Mouse (Mus musculus) hindbrain, embryonic 15.5 days (tissue): ENCODE results near the gene Stra6. TPM values are rescaled to one million over a fixed set of nuclear protein-coding genes. Genes with fewer than 3 reads are reported as not detected.

ENCODE experiments used
- ATAC-seq: fragments of 200-750 bp; cut with Nextera tagmentation; 2 replicates; pipeline ENCODE4 v1.8.0; 2017; ENCODE audit warnings: low read depth, moderate number of reproducible peaks, moderate TSS enrichment; ENCODE audit not compliant: low FRiP score
- H3K27ac ChIP-seq: fragments of 300-500 bp; sonication (generic); replicated peaks from 2 replicates; pipeline ENCODE4 v1.5.1; 2015; ENCODE audit warnings: mild to moderate bottlenecking, inconsistent platforms
- H3K27me3 ChIP-seq: fragments of 300-500 bp; sonication (generic); 2 replicates; pipeline ENCODE4 v1.6.1; 2015; ENCODE audit warnings: control low read depth, inconsistent platforms
- H3K36me3 ChIP-seq: fragments of 300-500 bp; sonication (generic); 2 replicates; pipeline ENCODE4 v1.6.1; 2015; ENCODE audit warnings: control low read depth, inconsistent platforms
- H3K4me1 ChIP-seq: fragments of 300-500 bp; sonication (generic); replicated peaks from 2 replicates; pipeline ENCODE4 v1.6.1; 2015; ENCODE audit warnings: control low read depth, inconsistent platforms
- H3K4me2 ChIP-seq: fragments of 300-500 bp; sonication (generic); 2 replicates; pipeline ENCODE4 v1.6.1; 2015; ENCODE audit warnings: moderate library complexity, mild to moderate bottlenecking, inconsistent platforms
- H3K4me3 ChIP-seq: fragments of 300-500 bp; sonication (generic); 2 replicates; pipeline ENCODE4 v1.5.1; 2015; ENCODE audit warnings: mild to moderate bottlenecking, inconsistent platforms
- H3K9ac ChIP-seq: fragments of 300-500 bp; sonication (generic); 2 replicates; pipeline ENCODE4 v1.6.1; 2015; ENCODE audit warnings: inconsistent platforms
- H3K9me3 ChIP-seq: fragments of 300-500 bp; sonication (generic); 2 replicates; pipeline ENCODE4 v1.6.1; 2016; ENCODE audit warnings: control low read depth, inconsistent platforms
- WGBS: fragments of 180-500 bp; shearing (Covaris S2); methylation state at CpG from one replicate; pipeline ENCODE4 v1.1.7; 2015; 5-methylcytosine and 5-hydroxymethylcytosine counted together
- polyA plus RNA-seq: library from polyadenylated mRNA; unstranded; fragments of >200 nt; fragmentation: Nextera tagmentation; extraction: Ambion mirVana; gene quantifications from 2 replicates; pipeline ENCODE4 v1.2.1, GENCODE M21; 2015

The Stra6 gene
- polyA plus RNA-seq, 1 experiment from 2014 or later = 17.5 TPM

DNA sequence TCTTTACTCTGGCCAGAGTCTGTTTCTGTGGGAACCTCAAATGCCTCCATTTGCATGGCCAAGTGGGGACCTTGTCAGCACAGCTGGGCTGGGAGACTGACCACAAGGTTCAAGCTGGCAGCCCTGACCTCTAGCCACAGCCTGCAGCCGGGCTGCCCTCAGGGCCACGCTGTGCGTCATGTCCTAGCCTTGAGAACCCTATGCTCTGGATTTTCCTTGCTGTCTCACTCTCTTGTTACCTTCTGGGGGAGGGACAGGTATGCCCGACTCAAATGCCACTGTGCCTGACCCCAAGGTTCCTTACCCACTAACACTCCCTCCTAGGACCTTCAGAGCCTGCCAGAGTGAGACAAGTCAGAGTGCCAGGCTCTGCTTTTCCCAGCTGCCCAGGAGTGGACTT is 26.6 kb upstream of the Stra6 start:
- no peak overlapping the region for H3K4me2 ChIP-seq
- H3K9ac ChIP-seq = no peak overlapping the region
- no peak for ATAC-seq
- peaks cover 10% of the 10 kb centered on the region for H3K27me3 ChIP-seq
- no peaks in the 10 kb centered on the region for H3K9me3 ChIP-seq
- H3K4me1 ChIP-seq = peaks cover 19% of the 10 kb centered on the region
- no peak overlapping the region for H3K4me3 ChIP-seq
- no peak overlapping the region for H3K27ac ChIP-seq
- WGBS = 78% methylated on average over 4 of the region's 4 CpGs
- H3K36me3 ChIP-seq = no peaks in the 10 kb centered on the region

- H3K4me2 ChIP-seq = no peak overlapping the region
- no peak overlapping the region for H3K27ac ChIP-seq
- no peaks in the 10 kb centered on the region for H3K9me3 ChIP-seq
- no peak overlapping the region for H3K4me3 ChIP-seq
- peak; percentile 80 for ATAC-seq
- WGBS = 21% methylated on average over 19 of the region's 19 CpGs
- no peak overlapping the region for H3K9ac ChIP-seq
- peaks cover 36% of the 10 kb centered on the region for H3K4me1 ChIP-seq
- peaks cover 10% of the 10 kb centered on the region for H3K27me3 ChIP-seq
- no peaks in the 10 kb centered on the region for H3K36me3 ChIP-seq
Observed at GRCm38 (mm10) chr9:58038500-58039168, 25.0 kb upstream of the Stra6 start.

DNA sequence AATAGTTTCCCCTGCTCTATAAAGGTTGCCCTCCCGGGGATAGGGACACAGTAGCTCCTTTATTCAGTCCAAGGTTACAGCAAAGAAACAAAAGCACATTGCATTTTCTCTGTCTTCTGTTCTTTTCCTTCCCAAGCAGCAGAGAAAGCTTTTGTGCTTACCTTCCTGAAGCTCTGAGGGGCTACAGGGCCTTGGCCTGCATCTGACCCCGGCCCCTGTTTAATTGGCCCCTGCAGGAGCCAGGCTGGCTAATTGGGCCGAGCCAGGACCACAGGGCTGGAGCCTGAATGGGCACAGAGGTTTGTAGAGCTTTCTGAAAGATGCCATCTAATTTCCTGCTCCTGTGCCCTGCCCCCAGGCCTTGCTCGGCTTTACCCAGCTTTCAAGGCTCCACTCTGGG is 22.6 kb upstream of the Stra6 start:
- Histone ChIP-seq H3K9ac (no peak overlapping the region), H3K4me1 (peaks cover 60% of the 10 kb centered on the region), H3K4me2 (no peak overlapping the region), H3K27ac (peak overlapping the region; percentile 11; the same call in 1 of the 2 replicates), H3K36me3 (no peaks in the 10 kb centered on the region), H3K9me3 (no peaks in the 10 kb centered on the region), H3K27me3 (peaks cover 10% of the 10 kb centered on the region), H3K4me3 (no peak overlapping the region)
- WGBS = 19% methylated on average over 4 of the region's 4 CpGs
- no peak for ATAC-seq

DNA sequence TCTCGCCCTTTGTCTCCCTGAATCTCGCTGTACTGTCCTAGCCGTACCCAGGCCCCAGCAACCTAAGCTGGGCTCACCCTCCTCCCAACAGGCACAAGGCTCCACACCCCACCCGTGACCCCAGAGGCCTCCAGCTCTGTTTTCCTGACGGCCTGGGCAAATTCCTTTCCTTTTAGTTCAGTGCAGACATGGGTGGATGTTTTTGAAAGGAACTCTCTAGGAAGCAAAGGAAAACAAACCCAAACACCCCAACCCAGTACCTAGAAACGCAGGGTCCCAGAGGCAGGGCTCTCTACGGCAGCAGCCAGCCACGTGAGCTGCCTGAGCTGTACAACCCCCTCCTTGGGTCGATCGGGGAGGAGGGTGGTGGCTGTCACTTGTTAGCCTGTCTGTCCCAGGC is 21.2 kb upstream of the Stra6 start:
- H3K27ac ChIP-seq = 0 out of 2 replicates have a peak overlapping the region, but pooled peaks have one; percentile 10
- ATAC-seq = no peak
- H3K4me1 ChIP-seq = peaks cover 60% of the 10 kb centered on the region

GRCm38 (mm10) chr9:58043496-58044017 is 20.0 kb upstream of the Stra6 start:
- WGBS = 51% methylated on average over 10 of the region's 10 CpGs
- Histone ChIP-seq H3K9ac (no peak overlapping the region), H3K4me1 (peaks cover 69% of the 10 kb centered on the region), H3K4me2 (no peak overlapping the region), H3K4me3 (no peak overlapping the region), H3K27me3 (no peaks in the 10 kb centered on the region), H3K36me3 (no peaks in the 10 kb centered on the region), H3K27ac (no peak overlapping the region), H3K9me3 (no peaks in the 10 kb centered on the region)
- ATAC-seq = no peak

More for the DNA sequence above, 21.2 kb upstream of the Stra6 start:
- Histone ChIP-seq H3K9ac (no peak overlapping the region), H3K9me3 (no peaks in the 10 kb centered on the region), H3K4me2 (no peak overlapping the region), H3K27me3 (peaks cover 8% of the 10 kb centered on the region), H3K4me3 (no peak overlapping the region), H3K36me3 (no peaks in the 10 kb centered on the region)
- 20% methylated on average over 10 of the region's 10 CpGs for WGBS

GRCm38 (mm10) chr9:58044828-58045227 is 18.8 kb upstream of the Stra6 start:
- ATAC-seq = peak; percentile 25; the same call in 1 of the 2 replicates

GRCm38 (mm10) chr9:58045646-58046045 is 17.9 kb upstream of the Stra6 start:
- 15% methylated on average over 4 of the region's 4 CpGs for WGBS
- Histone ChIP-seq H3K36me3 (no peaks in the 10 kb centered on the region), H3K9me3 (no peaks in the 10 kb centered on the region), H3K4me1 (peaks cover 75% of the 10 kb centered on the region), H3K4me2 (no peak overlapping the region), H3K27ac (0 out of 2 replicates have a peak overlapping the region, but pooled peaks have one; percentile 52), H3K4me3 (no peak overlapping the region), H3K27me3 (no peaks in the 10 kb centered on the region), H3K9ac (no peak overlapping the region)
- ATAC-seq = no peak

More at GRCm38 (mm10) chr9:58044828-58045227, 18.8 kb upstream of the Stra6 start:
- peaks cover 76% of the 10 kb centered on the region for H3K4me1 ChIP-seq
- H3K4me3 ChIP-seq = no peak overlapping the region
- 13% methylated on average over 10 of the region's 10 CpGs for whole genome bisulfite sequencing
- no peaks in the 10 kb centered on the region for H3K9me3 ChIP-seq
- H3K27me3 ChIP-seq = no peaks in the 10 kb centered on the region
- no peak overlapping the region for H3K4me2 ChIP-seq
- H3K36me3 ChIP-seq = no peaks in the 10 kb centered on the region
- peak overlapping the region; percentile 52 for H3K27ac ChIP-seq
- H3K9ac ChIP-seq = no peak overlapping the region

- Histone ChIP-seq H3K27ac (no peak overlapping the region), H3K9ac (no peak overlapping the region), H3K4me2 (no peak overlapping the region), H3K4me3 (no peak overlapping the region), H3K4me1 (peaks cover 67% of the 10 kb centered on the region), H3K36me3 (no peaks in the 10 kb centered on the region), H3K9me3 (no peaks in the 10 kb centered on the region), H3K27me3 (no peaks in the 10 kb centered on the region)
- ATAC-seq = no peak
- WGBS = 85% methylated on average over 10 of the region's 10 CpGs
Observed at GRCm38 (mm10) chr9:58047061-58047460, 16.5 kb upstream of the Stra6 start.

GRCm38 (mm10) chr9:58048621-58049020 is 15.0 kb upstream of the Stra6 start:
- peaks cover 56% of the 10 kb centered on the region for H3K4me1 ChIP-seq
- peak overlapping the region; percentile 77 for H3K27ac ChIP-seq
- no peak overlapping the region for H3K4me3 ChIP-seq
- 0 out of 2 replicates have a peak overlapping the region, but pooled peaks have one; percentile 0 for H3K9ac ChIP-seq
- no peaks in the 10 kb centered on the region for H3K36me3 ChIP-seq
- WGBS = 8% methylated on average over 6 of the region's 6 CpGs
- H3K9me3 ChIP-seq = no peaks in the 10 kb centered on the region
- no peak overlapping the region for H3K4me2 ChIP-seq
- H3K27me3 ChIP-seq = no peaks in the 10 kb centered on the region
- 0 out of 2 replicates have a peak, but pooled peaks have one; percentile 47 for ATAC-seq

DNA sequence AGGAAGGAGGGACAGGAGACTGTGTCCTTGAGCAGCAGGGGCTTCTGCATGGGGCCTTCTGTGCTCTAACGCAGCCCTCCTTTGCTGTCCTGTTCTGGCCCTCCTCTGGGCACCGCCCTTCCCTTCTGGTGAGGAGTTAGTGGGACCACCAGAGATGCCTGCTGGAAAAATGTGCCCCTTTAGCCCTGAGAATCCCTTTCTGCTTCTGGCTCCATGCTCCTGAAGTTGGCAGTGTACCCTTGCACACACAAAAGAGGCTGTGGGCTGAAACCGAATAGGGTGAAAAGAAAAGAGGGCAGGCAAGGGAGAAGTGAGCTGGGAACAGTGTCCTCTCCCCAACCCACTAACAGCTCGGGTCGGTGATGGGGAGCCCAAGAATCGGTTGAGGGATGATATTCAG is 14.4 kb upstream of the Stra6 start:
- Histone ChIP-seq H3K27ac (peak overlapping the region; percentile 77), H3K4me3 (no peak overlapping the region), H3K4me1 (peaks cover 56% of the 10 kb centered on the region), H3K36me3 (no peaks in the 10 kb centered on the region), H3K9ac (no peak overlapping the region), H3K4me2 (no peak overlapping the region), H3K27me3 (no peaks in the 10 kb centered on the region), H3K9me3 (no peaks in the 10 kb centered on the region)
- ATAC-seq = no peak
- 31% methylated on average over 6 of the region's 6 CpGs for WGBS

DNA sequence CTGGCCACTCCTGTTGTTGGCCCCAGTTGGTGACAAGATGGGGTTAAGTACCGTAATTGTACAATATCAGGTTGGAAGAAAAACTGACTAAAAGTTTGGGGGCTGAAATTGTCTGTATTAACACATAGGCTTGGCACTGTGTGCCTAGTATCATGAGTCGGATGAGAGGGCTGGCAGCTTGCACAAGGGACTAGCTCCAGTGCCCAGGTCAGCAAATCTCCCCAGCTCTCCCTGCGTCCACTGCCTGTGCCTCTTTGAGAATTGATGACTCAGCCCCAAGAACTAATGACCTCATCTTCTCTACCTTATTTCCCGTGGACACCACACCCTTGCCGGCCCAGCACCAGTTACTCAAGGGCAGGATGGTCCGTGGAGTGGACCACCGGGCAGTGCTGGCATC is 13.7 kb upstream of the Stra6 start:
- no peak for ATAC-seq
- Histone ChIP-seq H3K9ac (no peak overlapping the region), H3K4me1 (peaks cover 50% of the 10 kb centered on the region), H3K4me2 (no peak overlapping the region), H3K27me3 (no peaks in the 10 kb centered on the region), H3K36me3 (no peaks in the 10 kb centered on the region), H3K27ac (no peak overlapping the region), H3K9me3 (no peaks in the 10 kb centered on the region), H3K4me3 (no peak overlapping the region)
- 76% methylated on average over 7 of the region's 7 CpGs for WGBS

DNA sequence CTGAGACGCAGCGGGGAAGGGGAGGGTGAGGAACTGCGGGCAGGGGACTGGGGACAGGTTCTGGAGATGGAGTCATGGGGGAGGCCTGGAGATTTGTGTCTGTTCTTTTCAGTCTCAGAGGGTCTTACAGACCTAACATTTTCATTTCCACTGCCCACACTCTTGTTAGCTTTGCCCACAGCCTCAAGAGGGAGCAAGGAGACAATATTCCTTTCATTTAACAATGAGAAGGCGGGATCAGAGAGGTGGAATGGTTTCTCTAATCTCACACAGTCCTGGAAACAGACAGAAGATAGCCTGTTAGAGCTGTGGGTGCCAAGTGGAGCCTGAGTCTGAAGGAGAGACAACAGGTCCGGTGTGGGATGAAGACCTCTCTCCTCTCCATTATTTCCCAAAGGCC is 11.7 kb upstream of the Stra6 start:
- ATAC-seq = no peak
- Histone ChIP-seq H3K36me3 (no peaks in the 10 kb centered on the region), H3K27ac (peak overlapping the region; percentile 36; the same call in 1 of the 2 replicates), H3K4me2 (no peak overlapping the region), H3K27me3 (no peaks in the 10 kb centered on the region), H3K9me3 (no peaks in the 10 kb centered on the region), H3K4me1 (peaks cover 49% of the 10 kb centered on the region), H3K9ac (no peak overlapping the region), H3K4me3 (no peak overlapping the region)
- WGBS = 33% methylated on average over 5 of the region's 5 CpGs
